Mouse (Mus musculus) frontal cortex, adult (tissue): Measurements from ENCODE around the gene Slc25a3.

Experiments used
- ATAC-seq: cut with Nextera tagmentation; 2 replicates; pipeline ENCODE4 v1.9.2; 2017; ENCODE audit warnings: mild to moderate bottlenecking, moderate library complexity, mixed read lengths; ENCODE audit not compliant: low TSS enrichment

Slc25a3 gene

GRCm38 (mm10) chr10:91142654-91143191 is 18.9 kb upstream of the Slc25a3 start:
- ATAC-seq, result no peak

- peak; percentile 87 for ATAC-seq
These were observed 17.7 kb upstream of the Slc25a3 start for GRCm38 (mm10) chr10:91141564-91141963.

GRCm38 (mm10) chr10:91139148-91139766 is 15.4 kb upstream of the Slc25a3 start:
- ATAC-seq, result no peak

GRCm38 (mm10) chr10:91138317-91138716 is 14.5 kb upstream of the Slc25a3 start:
- ATAC-seq, result no peak

DNA sequence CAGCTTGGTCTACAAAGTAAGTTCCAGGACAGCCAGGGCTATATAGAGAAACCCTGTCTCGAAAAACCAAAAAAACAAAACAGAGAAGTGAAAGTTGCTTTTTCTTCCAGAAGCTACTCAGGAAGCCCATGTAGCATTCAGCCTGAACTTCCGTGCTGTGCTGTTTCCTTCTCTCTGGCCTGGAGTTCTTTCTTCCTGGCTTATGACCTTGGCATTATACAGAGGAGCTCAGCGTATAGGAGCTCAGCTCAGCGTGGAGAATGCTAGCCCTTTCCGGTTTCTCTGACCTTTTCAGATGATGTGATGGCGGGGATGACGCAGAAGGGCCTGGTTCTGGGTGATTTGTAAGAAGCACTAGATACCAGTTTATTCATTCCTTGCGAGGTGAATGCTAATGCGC is 13.5 kb upstream of the Slc25a3 start:
- no peak for ATAC-seq

DNA sequence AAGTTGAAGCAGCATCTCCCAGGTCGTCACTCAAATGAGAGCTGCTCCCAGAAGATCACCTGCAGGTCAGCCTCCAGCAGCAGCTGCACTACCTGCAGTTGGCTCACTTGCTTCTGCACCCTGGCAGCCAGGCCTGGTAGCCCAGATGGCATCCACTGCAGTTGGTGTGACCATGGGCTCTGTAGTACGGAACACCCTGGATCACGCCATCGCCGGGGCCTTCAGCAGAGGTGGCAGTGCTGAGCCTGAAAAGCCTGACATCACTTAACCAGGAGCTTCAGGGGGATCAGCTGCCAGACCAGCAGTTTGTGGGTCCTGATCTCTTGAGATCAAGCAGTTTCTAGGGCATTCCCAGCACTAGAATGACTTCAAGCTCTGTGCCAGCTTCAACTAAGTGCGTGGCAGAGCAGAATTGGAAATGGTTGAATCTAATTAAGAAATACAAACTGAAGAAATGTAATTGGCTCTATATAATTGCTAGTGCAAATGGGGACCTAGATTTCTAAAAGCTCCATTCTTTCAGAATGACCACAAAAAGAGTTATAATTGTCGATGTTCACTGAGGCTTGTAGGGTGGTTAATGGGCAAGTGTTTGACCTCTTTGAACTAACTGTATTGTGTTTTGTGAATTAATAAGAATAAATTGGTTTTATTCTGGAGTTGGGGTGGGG is 11.6 kb upstream of the Slc25a3 start:
- peak; percentile 47 for ATAC-seq

- ATAC-seq, result no peak
These were observed 7.7 kb upstream of the Slc25a3 start for GRCm38 (mm10) chr10:91131565-91131964.

DNA sequence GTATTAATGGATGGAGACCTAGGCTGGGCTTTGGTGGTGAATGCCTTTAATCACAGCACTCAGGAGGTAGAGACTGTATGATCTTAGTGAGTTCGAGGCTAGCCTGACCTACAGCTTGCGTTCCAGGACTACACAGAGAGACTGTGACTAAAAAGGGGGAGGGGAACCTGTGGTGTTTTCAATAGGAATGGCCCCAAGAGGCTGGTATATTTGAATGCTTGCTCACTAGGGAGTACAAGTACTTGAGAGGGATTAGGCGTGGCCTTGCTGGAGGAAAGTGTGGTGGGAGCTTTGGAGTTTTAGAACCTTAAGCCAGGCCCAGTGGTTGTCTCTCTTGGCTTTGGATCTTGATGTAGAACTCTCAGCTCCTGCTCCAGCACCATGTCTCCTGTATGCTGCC is 6.9 kb upstream of the Slc25a3 start:
- ATAC-seq, result no peak

GRCm38 (mm10) chr10:91128551-91129160 is 4.8 kb upstream of the Slc25a3 start:
- no peak for ATAC-seq

GRCm38 (mm10) chr10:91127395-91127794 is 3.5 kb upstream of the Slc25a3 start:
- no peak for ATAC-seq

DNA sequence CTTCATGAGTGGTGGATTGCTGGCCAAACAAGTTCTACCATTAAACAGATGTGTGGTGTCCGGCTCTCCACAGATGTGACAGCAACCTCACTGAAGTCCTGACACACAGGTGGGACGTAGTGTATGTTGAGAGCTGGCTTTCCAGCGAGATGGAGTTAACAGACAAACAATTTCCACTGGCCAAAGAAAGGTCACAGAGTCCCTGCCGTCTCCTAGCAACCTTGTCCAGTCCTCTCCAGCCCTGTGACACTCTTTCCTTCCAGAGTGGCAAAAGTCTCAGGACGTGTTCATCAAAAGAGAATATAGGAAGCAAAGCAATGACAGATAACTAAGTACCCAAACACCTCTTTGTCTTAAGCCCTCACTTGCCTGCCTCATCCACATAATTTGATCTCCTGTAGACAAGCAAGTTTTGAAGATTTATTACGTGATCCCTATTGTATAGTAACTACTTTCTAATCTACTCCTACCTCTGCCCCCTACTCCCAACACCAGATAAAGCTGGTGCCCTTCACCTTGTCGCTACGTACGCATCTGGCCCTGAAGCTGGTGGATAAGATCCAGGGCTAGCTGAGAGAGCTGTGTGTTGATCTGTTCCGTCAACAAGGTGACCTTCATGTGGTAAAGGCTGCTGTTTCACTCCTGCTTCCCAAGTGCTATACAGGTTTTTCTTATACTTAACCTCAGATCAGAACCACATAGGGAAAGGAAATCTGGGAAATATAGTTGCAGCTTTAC is 2.9 kb upstream of the Slc25a3 start:
- no peak for ATAC-seq

DNA sequence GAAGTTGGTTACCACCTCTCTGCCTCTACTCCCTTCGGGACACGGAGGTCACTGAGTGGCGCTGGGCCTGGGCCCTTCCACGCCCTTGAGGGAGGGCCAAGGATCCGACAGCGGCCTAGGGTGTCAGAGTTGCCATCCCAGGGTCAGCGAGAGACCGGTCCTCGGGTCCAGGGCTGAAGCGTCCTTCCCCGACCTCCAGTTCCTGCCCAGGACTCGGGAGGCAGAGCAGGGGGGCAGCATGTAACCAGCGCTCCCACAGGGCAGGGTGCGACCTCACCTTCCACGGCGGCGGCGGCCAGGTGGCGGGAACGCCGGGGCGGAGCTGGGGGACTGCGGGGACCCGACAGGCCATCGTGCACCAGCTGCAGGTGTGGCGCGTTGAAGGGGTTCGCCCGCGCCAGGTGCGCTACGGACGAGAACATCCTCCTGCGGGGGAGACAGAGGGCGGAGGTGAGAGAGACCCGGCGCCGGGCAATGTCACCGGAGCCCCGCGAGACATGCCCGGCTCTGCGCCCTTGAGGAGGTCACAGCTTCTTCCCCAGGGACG is 505 bp downstream of the Slc25a3 start:
- peak; percentile 25 for ATAC-seq

- ATAC-seq, result no peak
These were observed 1.2 kb downstream of the Slc25a3 start for GRCm38 (mm10) chr10:91122646-91123045.

DNA sequence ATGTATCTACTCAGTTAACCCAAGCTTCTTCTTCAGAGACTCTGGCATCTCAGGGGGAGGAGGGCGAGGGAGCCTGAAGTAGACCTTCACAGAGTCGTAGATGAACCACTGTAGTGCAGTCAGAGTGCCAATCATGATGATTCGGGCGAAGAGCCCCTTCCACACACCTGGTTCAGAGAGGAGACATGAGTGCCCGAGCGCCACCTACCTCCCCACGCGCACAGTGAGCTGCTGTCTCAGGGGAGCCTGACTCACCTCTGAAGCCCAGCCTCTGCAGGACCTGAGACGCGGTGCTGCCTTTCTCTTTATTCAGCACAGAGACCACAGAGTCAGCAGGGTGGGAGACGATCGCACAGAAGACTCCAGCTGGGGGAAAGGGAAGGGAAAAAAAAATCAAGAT is 6.9 kb downstream of the Slc25a3 start:
- ATAC-seq, result no peak; the same call in 1 of the 2 replicates

DNA sequence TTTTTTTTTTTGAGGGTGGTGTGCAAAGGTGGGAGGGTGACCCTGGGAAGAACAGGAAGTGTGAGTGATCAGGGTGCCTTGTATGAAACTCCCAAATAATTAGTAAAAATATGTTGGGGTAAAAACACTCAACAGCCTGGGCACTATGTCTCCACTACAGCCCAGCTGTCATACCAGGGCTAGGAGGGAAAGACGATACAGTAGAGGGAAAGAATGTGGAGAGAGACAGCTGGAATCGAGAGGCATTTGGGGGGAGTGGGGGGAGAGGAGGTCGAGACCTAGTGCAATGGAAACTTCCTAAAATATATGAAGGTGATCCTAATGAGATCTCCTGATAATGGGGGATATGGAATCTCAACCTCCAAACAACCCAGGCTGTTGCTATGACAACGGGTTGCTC is 14.0 kb downstream of the Slc25a3 start:
- ATAC-seq, result no peak

GRCm38 (mm10) chr10:91105981-91106380 is 17.9 kb downstream of the Slc25a3 start:
- ATAC-seq, result no peak

DNA sequence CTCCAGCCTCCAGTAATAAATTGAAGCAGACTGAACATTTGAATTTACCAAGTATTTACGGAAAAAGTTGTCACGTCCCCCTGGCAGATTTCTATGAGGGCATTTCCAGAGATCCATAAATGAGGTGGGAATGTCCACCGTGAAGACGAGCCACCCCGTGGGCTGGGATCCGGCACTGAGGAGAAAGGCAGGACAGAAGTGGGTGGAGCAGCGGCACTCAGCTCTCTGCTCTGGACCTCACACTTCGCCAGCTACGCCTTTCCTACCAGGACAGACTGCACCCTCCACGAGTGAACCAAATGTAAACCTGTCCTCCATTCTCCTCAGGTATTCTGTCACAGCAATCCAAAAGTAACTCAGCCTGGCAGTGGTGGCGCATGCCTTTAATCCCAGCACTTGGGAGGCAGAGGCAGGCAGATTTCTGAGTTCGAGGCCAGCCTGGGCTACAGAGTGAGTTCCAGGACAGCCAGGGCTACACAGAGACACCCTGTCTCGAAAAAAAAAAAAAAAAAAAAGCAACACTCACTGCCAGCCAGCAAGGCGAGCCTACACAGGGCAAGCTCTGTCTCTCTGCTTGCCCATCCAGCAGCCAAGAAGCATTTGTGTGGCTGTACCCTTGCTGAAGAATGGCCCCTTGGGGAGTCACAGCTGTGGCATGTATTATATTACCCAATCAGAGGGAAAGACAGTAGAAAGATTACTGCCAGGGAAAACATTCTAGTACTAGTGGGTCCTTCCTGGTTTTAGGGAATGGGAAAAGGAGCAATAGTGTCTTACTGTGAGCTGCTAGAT is 20.9 kb downstream of the Slc25a3 start:
- no peak for ATAC-seq

DNA sequence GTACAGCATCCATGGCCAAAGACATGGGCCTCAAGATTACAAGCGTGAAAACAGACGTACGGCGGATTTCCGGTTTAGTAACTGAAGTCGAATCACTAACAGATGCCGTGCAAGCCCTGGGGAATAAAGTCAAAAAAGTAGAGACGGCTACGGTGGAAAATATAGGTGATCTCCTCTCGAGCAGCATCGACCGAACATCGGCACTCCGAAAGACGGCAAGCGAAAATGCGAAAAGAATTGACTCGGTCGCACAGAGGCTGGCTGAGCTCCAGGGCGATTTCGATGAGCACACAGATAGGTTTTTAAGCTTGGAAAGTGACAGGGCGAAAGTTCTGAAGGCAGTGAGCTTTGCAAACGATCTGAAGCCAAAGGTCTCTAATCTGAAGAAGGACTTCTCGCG is 21.9 kb downstream of the Slc25a3 start:
- ATAC-seq, result no peak

- no peak for ATAC-seq
These were observed 23.8 kb downstream of the Slc25a3 start for GRCm38 (mm10) chr10:91100101-91100500.

- no peak for ATAC-seq
These were observed 25.8 kb downstream of the Slc25a3 start for GRCm38 (mm10) chr10:91098056-91098455.
